Mouse (Mus musculus): ENCODE measurements around the gene Prkn. TPM values are rescaled to one million over a fixed set of nuclear protein-coding genes. Genes with fewer than 3 reads are reported as not detected.

Prkn gene
- polyA plus RNA-seq, 3 experiments from 2014 or later, result 0.12 TPM; not detected in 2

DNA sequence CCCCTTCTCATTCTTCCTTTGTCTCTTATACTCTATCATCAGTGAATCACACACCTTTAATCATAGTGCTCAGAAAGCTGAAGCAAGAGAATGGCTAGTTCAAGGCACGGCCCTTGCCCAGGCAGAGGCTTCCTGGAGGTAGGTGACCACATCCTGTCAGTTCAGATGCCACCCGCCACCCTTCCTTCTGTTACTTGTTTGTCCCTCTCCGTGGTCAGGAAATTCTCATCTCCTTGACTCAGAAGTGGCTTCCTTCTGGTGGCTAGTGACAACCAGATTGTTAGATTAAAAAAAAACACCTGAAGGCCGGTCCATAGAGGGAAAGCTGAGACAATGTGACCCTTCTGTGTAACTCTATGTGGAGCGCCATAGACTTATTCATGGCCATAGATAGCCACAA lies 710.4 kb downstream of the Prkn start:
- ATAC-seq, result no peak

DNA sequence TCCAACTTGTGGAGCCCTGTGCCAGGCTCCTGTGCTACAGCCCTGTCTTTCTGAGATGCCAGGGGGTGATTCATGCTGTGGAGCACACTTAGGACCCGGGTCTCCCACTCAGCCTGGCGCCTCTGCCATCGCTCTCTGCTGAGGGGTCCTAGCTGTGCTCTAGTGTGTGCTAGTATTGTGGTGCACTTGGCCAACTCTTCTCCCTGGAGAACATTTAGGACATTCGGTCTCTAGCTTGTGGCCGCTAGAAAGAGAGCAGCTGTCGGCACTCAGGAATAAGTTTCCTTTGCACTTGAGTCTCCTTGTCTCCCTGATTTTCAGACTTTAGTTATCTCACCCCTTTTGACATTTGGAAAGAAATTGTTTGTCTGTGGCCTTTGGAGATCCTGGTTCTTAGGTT lies 725.5 kb downstream of the Prkn start:
- no peak for ATAC-seq

DNA sequence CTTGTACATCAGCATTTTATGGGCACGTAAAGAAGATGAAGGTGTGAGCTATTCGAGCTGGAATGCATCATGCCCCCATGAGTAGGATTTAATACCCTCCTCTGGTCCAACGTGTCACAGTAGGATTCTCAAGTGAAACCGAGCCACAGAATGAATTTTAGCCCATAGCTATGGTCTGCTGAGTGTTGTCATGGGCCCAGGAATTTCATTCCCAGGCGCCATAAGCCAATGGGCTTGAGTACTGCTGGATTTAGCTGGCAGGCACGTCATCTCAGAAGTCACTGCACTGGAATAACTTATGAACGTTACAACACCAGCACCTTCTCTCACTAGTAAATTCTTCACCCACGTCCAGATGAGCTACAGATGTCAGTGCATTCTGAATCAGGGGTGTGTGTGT lies 730.2 kb downstream of the Prkn start:
- ATAC-seq, result no peak

DNA sequence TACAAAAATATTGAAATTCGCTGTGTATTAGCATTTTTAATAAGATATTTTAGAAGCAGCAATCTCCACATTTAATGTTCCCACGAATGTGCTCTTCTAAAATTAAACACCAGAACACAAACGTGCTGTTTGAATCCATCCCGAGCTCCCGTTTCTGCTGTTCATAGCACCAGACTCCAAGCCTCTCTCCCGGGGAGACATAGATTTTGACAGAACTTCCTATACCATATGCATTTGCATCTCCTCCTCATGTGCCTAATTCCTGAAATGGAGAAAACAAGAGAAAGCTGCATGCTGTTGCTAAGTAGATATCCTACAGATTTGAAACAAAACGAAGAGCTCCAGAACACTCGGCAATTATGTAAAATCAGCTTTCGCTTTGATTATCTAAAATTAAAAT lies 733.5 kb downstream of the Prkn start:
- no peak for ATAC-seq

DNA sequence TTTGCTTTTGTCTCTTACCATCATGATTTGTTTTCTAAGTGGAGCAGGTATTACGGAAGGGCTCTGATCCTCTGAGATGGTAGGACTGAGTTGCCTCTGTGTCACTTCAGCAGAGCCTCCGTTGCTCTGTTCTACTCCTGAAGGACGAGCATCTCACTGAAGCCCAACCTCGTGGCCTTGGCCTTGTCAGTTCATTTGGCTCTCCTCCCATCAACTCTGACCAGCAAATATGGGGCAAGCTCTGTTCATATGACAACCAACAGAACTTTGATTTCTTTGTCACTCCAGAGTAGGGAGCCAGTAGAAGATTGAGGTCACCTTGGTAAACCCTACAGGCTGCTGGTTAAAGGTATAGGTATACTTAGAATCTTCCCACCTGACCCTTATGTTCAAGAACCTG lies 745.3 kb downstream of the Prkn start:
- ATAC-seq, result no peak

DNA sequence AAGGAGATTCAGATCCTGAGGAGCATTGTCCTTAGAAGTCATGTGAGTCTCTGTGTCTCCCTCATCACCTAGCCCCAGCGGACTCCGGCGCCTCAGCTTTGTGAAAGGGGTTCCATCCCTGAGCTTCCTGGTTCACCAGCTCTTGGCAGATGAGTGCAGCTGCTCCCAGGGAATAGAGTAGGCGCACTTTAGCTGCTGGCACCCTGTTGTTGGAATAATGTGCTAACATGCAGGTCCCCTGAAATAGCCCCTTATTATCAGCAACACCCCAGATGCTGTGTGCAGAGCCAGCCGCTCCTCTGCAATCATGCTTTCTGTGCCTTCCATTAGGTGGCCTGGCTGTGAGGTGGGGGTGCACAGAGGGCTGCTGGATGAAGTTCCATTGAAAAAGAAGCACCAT lies 767.7 kb downstream of the Prkn start:
- no peak for ATAC-seq

DNA sequence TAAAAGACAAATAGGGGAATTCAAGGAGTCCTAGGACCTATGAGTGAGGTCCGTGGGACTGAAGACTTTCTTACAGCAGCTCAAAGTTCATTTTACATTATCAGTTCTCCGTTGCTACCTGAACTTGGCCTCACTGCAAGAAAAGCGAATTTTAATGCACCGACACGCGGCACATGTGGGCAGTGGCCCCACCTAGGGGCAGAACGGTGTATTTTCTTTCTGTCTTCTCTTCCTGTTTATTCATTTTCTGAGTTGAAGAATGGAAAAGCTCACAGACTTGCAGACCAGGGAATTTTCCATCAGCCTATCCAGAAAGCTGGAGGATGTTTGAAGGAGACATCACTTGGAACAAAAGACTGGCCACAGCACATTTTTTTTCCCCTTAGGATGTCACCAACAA lies 771.3 kb downstream of the Prkn start:
- ATAC-seq, result no peak

DNA sequence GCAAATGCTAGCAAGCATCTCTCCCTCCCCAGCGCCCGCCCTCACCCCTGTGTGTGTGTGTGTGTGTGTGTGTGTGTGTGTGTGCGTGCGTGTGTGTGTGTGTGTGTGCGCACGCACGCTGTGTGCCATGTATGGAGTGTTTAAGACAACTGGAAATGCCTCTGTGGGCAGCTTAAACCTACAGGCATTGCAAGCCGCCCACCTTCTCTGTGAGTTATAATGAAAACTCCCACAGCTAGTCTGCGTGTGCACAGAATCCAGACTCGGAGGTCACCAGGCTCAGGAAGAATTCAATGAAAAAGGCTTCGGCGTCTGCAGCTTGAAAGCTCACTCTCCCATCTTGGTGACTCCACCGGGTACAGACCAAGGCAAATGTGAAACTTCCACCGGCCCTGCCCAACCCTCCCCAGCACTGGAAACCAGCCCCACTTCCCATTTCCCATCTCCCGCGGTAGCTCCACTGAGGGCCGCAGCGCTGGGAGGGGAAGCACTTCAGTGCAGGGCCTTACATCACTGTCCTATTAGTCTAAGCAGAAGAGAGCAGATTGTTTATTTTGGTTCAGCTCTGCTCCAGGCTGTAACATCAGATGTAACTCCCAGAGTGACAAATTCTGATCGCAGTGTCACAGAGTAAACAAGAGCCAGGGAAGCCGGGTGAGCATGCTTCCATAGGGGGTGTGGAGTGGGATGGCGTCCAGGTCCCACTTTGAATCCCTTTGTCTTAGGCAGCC lies 772.8 kb downstream of the Prkn start:
- ATAC-seq, result no peak

DNA sequence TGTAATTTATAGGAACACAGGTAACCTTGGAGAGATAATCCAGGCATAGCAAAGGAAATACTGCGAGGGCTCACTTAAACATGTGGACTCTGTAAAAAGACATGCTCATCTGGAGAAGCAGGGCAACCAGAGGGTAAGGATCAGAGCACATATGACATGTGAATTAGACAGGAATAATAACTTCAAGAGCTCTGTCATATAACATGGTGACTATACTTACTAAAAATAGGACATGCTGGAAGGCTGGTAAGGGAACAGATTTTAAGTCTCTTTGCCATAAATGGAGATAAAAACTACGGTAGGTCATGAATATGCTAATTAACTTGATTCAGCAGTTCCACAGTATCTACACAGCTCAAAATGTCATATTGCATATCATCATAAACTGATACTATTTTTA lies 777.4 kb downstream of the Prkn start:
- no peak for ATAC-seq

DNA sequence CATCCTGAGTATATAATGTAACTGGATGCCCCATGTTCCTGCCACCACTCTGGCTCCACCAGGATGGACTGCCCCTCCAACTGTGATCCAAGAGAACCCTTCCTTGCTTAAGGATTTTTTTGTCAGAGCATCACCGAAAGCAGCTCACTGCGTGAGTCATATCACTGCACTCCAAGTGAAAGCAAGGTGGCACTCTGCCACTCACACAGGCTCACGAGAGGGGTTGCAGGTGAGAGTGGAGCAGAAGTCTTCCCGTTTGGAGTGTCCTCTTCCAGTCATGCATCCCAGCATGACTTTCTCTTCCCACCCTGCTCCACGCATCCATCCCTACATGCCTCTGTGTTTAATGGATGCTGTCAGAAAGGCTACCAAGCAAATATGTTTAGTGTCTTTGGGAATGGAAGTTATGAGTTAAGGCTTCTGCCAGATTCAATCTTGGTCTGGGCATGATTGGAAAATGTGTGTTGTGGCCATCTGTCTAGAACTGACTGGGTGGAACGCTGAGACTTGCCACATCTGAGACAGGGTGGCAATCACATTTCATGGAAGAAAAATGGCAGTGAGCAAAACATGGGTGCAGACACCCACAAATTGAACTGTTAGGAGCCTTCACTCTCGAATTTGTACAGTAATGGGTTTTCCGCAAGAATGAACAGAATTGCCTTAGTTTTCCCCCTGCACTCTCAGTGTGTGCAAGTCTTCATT lies 778.9 kb downstream of the Prkn start:
- ATAC-seq, result no peak

DNA sequence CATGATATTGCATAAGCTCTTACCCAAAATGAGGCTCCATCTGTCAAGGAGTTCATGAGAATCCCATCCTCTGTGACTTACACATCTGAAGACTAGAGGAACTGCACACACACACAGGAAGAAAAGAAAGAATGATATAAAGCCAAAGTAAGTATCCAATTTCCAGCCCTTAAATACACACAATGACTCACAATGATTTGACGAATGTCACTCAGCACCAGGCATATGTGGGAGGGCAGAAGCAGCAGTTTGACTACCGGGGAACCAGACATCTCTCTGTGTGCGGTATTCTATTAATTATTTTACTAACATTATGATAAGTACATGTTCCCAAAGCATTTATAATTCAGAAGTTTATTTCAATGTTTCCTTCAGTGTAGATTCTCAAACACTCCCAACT lies 780.6 kb downstream of the Prkn start:
- no peak for ATAC-seq

DNA sequence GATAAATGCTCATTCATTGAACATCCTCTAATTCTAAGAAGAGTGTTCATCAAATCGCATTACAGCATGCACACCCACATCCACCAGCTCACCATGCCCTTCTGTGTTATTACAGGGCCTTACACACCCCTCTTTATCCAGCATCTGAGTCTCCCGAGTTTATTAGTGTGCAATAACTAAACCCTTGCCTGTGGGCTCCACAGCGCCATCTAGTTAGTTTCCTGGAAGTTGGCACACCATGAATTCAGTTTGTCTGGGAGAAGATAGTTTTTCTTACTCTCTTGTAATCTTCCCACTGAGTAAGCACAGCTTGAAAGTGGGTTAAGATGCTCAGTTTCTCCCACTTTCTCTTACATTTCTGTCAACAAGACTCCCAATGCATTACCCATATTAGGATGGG lies 781.3 kb downstream of the Prkn start:
- no peak for ATAC-seq

DNA sequence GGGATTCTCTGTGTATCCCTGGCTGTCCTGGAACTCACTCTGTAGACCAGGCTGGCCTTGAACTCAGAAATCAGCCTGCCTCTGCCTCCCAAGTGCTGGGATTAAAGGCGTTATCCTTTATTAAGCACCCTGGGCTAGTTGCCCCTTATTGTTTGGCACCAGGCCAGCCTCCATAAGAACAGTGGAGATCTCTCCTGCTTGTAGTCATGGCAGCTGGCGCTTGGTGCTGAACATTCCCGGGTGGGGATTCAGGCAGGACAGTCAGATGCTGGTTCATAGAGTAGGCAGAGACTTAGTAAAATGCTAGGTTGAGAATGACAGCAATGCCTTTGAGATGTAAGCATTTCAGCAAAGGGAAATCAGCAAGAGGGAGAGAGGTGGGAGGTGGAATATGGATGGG lies 786.1 kb downstream of the Prkn start:
- no peak for ATAC-seq

DNA sequence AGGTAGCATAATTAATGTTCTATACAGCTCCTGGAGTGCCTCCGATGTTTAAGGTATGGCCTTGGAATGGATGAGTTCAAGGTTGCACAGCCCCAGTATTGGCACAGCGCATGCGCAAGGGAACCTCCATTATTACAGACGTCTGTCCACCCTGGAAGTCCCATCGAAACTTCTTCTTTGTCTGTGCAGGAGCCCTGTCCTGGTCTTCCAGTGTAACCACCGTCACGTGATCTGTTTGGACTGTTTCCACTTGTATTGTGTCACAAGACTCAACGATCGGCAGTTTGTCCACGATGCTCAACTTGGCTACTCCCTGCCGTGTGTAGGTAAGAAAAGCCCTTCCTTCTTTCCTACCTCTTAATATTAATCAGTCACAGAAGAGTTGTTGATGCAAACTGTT lies 794.9 kb downstream of the Prkn start:
- ATAC-seq, result no peak

DNA sequence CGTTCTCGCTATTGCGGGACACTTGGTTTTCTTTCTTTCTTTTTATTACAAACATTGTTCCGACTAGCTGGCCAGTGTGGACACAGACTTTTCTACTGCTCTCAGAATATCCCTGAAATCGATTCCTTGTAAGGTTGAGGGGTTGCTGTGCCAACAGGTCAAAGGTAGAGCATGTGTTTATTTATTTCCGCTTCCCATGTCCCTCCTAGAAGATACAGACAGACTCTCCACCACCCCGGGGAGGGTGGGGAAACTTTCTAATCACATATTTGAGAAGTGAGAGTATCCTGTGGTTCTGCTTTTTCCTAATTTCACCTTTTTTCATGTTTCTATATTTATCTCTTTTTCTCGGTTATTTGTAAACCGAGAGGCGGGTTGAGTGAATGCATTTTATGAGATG lies 797.5 kb downstream of the Prkn start:
- no peak for ATAC-seq

DNA sequence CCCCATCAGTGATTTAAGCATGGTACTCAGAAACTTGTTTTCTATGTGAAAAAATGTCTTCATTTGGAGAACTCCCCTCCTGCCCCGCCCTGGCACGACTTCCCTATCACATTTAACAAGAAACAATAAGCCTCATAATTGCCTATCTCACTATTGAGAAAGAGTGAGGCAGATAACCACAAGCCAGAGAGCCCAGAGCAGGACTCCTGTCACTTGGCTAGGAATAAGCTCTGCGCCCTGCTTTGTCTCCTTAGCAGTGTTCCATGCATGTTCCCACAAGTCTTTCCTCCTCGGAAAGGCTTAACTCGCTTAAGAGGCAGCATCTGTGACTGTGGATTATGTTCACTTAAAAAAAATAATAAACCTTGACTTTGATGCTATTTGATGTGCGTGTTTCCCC lies 798.3 kb downstream of the Prkn start:
- no peak for ATAC-seq

DNA sequence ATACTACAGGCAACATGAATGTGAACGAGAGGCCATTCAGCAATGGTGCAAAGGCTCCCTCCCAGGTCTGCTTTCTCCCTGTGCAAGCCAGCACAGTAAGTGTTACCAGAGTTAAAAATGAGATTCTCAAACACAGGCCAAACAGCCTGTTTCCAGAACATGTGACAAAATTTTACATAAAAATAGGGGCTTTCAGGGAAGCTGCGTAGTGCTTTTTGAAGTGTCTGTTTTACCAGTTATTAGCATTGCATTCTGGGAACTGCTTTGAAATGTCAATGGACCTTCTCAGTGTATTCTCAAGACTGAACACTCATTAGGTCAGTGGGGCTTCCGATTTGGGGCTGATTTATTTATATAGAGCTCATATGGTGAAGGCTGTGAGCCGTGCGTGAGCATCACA lies 799.6 kb downstream of the Prkn start:
- ATAC-seq, result no peak

DNA sequence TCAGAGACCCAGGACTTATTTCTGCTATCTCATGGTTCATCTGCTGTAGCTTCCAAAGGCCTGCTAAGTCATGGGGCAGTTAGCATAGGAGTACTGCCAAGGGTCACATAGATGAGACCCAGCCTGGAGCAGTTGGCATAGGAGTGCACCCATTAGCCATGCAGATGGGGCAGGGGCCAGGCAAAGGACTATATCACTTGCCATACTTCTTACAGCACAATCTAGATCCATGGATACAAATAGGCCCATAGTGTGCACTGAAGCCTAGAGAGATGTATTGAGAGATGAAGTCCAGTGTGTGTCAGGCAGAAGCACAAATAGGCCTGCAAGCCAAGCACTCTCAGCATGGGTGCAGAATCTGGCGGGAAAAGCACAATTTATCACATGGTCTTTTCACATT lies 802.1 kb downstream of the Prkn start:
- ATAC-seq, result no peak

DNA sequence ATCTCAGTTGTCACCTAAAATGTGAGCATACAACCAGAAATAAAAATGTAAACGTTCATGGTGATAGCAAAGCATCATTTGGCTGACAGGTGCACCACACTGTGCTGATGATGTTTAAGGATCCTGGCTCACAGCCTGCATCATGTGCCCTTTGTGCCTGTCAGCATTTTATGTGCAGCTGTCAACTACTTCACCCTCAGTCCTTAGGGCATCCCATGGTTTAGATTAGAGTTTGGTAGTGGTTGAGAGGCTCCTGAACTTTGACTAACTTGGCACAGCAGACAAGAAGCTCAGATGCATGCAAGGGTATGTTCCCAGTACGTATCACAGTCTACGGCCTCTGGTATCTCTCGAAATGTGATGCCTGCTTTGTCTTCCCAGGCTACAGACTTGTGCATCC lies 803.8 kb downstream of the Prkn start:
- ATAC-seq, result no peak

DNA sequence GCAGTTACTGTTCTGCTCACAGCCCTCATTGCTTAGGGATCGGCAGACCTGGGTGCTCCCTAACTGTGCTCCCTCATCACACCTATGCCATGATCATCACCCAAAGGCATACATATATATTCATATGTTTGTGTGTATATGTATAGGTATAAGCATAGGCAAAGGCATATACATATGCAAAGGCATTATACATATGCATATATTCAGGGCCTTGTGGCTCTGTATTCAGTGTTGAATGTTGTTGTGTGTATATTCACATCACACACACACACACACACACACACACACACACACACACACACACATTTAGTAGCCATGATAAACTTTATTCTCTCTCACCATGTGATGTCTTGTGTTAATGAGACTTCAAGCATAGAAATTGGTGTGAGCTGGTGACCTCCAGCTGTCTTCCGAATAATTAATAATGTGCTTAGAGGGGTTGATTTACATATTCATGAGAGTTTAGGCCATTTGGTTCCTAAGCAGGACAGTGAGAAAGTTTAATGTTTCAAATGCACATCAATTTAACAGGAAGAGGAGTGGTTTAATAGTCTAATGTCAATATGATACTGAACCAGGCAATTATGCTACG lies 804.8 kb downstream of the Prkn start:
- no peak for ATAC-seq

DNA sequence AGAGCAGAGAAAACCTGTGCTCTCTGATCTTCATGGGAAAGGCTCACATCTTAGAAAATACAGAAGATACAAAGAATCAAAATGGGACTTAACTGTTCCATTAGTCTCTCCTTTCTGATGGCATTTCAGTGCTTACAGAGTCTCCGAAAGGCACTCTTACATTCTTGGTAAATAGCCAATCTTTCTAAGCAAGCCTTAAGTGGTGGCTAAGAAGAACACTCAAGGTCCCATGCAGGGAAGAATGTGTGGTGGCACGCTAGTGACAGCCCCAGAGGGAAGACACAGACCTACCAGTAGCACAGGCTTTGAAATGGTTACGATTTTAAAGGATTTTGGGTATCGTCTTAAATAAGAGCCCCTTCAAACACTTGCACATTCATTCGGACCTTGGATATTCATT lies 816.2 kb downstream of the Prkn start:
- ATAC-seq, result no peak

DNA sequence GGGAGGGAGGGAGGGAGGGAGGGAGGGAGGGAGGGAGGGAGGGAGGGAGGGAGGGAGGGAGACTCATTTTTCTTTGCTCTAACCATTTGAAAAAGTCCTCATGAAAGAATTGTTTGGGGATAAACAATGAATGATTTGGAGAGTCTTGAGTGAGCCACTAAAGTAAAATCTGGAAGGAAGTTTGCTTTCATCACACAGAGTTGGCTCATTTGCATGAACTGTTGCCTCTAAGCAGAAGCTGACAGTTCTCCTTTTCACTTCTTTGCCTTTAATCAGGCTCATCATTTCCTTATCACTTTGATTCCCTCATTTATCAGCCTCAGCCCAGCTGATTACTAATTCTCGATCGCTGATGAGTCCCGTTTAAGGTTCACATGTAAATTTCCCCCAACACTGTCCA lies 816.7 kb downstream of the Prkn start:
- no peak for ATAC-seq

DNA sequence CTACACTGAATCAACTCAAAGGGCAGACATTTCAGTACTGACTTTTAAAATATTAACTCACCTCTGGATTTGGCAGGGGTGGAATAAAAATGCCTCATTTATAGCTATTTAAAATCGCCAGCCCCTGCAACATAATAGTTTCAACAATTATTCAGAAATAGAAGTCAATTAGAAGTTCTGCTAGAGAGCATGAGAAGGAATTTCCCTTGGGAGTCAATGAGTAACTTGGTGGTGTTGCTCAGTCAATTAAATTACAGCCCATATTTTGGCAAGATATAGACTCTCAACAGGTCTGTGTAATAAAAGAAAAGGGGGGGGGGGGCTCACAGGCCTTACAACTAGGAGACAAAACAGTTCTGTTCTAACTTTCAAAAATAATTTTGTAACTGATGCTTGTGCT lies 821.7 kb downstream of the Prkn start:
- ATAC-seq, result no peak

DNA sequence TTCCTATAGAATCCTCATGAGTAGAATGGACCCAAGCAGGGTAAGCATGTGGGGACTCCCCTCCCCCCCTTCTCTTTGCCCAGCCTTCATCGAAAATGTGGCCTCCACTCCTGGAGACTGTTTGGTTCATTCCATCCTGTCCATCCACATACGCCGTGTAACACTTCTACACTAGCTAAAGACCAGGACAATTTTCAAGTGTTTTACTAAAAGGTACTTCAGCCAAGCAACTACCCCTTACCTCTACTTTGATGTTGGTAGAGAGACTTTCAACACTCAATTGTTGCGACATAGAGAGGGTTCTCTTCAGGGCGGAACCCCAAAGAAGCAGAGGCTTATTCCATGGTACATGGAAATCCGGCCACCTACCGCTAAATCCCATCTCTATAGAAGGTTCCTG lies 823.3 kb downstream of the Prkn start:
- ATAC-seq, result no peak

Data from inflammation-experienced regulatory T-cells, adult 6 months (primary cell).